Mouse (Mus musculus): ENCODE results near the gene Sugct. TPM values are rescaled to one million over a fixed set of nuclear protein-coding genes. Genes with fewer than 3 reads are reported as not detected.

The Sugct gene
- polyA plus RNA-seq, 1 experiment from 2014 or later = 3.5 TPM

- no peaks in the 10 kb centered on the region for H3K27me3 ChIP-seq
- H3K9ac ChIP-seq = no peak overlapping the region
- no peak overlapping the region for H3K27ac ChIP-seq
- ATAC-seq (ENCODE audit: low FRiP score) = no peak
- H3K4me2 ChIP-seq = no peak overlapping the region
- H3K4me3 ChIP-seq = no peak overlapping the region
- H3K36me3 ChIP-seq = no peaks in the 10 kb centered on the region
- H3K4me1 ChIP-seq (replicated peaks) = 0 out of 2 replicates have a peak, but pooled peaks cover 2% of the 10 kb centered on the region
- H3K9me3 ChIP-seq = no peaks in the 10 kb centered on the region
- 56% methylated on average over 8 of the region's 8 CpGs for WGBS
Measured at GRCm38 (mm10) chr13:17185253-17185652, 510.1 kb downstream of the Sugct start.

GRCm38 (mm10) chr13:17165917-17166316, 529.4 kb downstream of the Sugct start:
- no peaks in the 10 kb centered on the region for H3K9me3 ChIP-seq
- H3K27me3 ChIP-seq = no peaks in the 10 kb centered on the region
- no peaks in the 10 kb centered on the region for H3K36me3 ChIP-seq
- 85% methylated on average over 3 of the region's 3 CpGs for WGBS
- no peak overlapping the region for H3K4me2 ChIP-seq
- H3K27ac ChIP-seq = no peak overlapping the region
- no peak overlapping the region for H3K4me3 ChIP-seq
- H3K9ac ChIP-seq = no peak overlapping the region
- no peak for ATAC-seq (ENCODE audit: low FRiP score)
- H3K4me1 ChIP-seq (replicated peaks) = no peaks in the 10 kb centered on the region

GRCm38 (mm10) chr13:17164721-17165120, 530.6 kb downstream of the Sugct start:
- no peaks in the 10 kb centered on the region for H3K4me1 ChIP-seq (replicated peaks)

GRCm38 (mm10) chr13:17146441-17146992, 548.8 kb downstream of the Sugct start:
- no peaks in the 10 kb centered on the region for H3K27me3 ChIP-seq
- ATAC-seq (ENCODE audit: low FRiP score) = no peak
- H3K36me3 ChIP-seq = no peaks in the 10 kb centered on the region
- H3K9me3 ChIP-seq = no peaks in the 10 kb centered on the region
- no peak overlapping the region for H3K4me2 ChIP-seq
- H3K4me3 ChIP-seq = no peak overlapping the region
- H3K27ac ChIP-seq = no peak overlapping the region
- H3K4me1 ChIP-seq (replicated peaks) = no peaks in the 10 kb centered on the region
- no peak overlapping the region for H3K9ac ChIP-seq

More at GRCm38 (mm10) chr13:17164721-17165120, 530.6 kb downstream of the Sugct start:
- Histone ChIP-seq H3K9me3 (no peaks in the 10 kb centered on the region), H3K27me3 (no peaks in the 10 kb centered on the region), H3K4me2 (no peak overlapping the region), H3K36me3 (no peaks in the 10 kb centered on the region), H3K4me3 (no peak overlapping the region), H3K9ac (no peak overlapping the region), H3K27ac (no peak overlapping the region)
- WGBS = 87% methylated on average over 3 of the region's 3 CpGs
- no peak for ATAC-seq (ENCODE audit: low FRiP score)

GRCm38 (mm10) chr13:17116073-17116472, 579.3 kb downstream of the Sugct start:
- H3K36me3 ChIP-seq = no peaks in the 10 kb centered on the region
- no peak for ATAC-seq (ENCODE audit: low FRiP score)
- no peak overlapping the region for H3K4me3 ChIP-seq
- H3K27me3 ChIP-seq = no peaks in the 10 kb centered on the region
- H3K4me1 ChIP-seq (replicated peaks) = no peaks in the 10 kb centered on the region
- H3K4me2 ChIP-seq = no peak overlapping the region
- no peaks in the 10 kb centered on the region for H3K9me3 ChIP-seq
- no peak overlapping the region for H3K27ac ChIP-seq
- 71% methylated on average over 3 of the region's 3 CpGs for WGBS
- no peak overlapping the region for H3K9ac ChIP-seq

- no peaks in the 10 kb centered on the region for H3K27me3 ChIP-seq
- H3K4me1 ChIP-seq (replicated peaks) = no peaks in the 10 kb centered on the region
- WGBS = 98% methylated on average over 1 of the region's 1 CpGs
- H3K4me3 ChIP-seq = no peak overlapping the region
- H3K36me3 ChIP-seq = no peaks in the 10 kb centered on the region
- ATAC-seq (ENCODE audit: low FRiP score) = no peak
- no peak overlapping the region for H3K9ac ChIP-seq
- H3K27ac ChIP-seq = no peak overlapping the region
- H3K4me2 ChIP-seq = no peak overlapping the region
- H3K9me3 ChIP-seq = no peaks in the 10 kb centered on the region
Measured at GRCm38 (mm10) chr13:17102372-17102771, 593.0 kb downstream of the Sugct start.

- ATAC-seq (ENCODE audit: low FRiP score) = no peak
- WGBS = 75% methylated on average over 2 of the region's 2 CpGs
- H3K4me1 ChIP-seq (replicated peaks) = no peaks in the 10 kb centered on the region
Measured at GRCm38 (mm10) chr13:17086547-17086946, 608.8 kb downstream of the Sugct start.

GRCm38 (mm10) chr13:17086146-17086545, 609.2 kb downstream of the Sugct start:
- Histone ChIP-seq H3K9me3 (no peaks in the 10 kb centered on the region), H3K27ac (no peak overlapping the region)

More at GRCm38 (mm10) chr13:17086547-17086946, 608.8 kb downstream of the Sugct start:
- Histone ChIP-seq H3K9me3 (no peaks in the 10 kb centered on the region), H3K4me3 (no peak overlapping the region), H3K36me3 (no peaks in the 10 kb centered on the region), H3K4me2 (no peak overlapping the region), H3K27ac (no peak overlapping the region), H3K9ac (no peak overlapping the region), H3K27me3 (no peaks in the 10 kb centered on the region)

GRCm38 (mm10) chr13:17084946-17085852, 610.2 kb downstream of the Sugct start:
- no peak overlapping the region for H3K4me3 ChIP-seq
- H3K4me2 ChIP-seq = no peak overlapping the region
- H3K4me1 ChIP-seq (replicated peaks) = no peaks in the 10 kb centered on the region
- H3K27me3 ChIP-seq = no peaks in the 10 kb centered on the region
- 72% methylated on average over 6 of the region's 6 CpGs for WGBS
- H3K9ac ChIP-seq = no peak overlapping the region
- no peaks in the 10 kb centered on the region for H3K9me3 ChIP-seq
- H3K27ac ChIP-seq = no peak overlapping the region
- no peaks in the 10 kb centered on the region for H3K36me3 ChIP-seq
- no peak for ATAC-seq (ENCODE audit: low FRiP score)

More at GRCm38 (mm10) chr13:17086146-17086545, 609.2 kb downstream of the Sugct start:
- Histone ChIP-seq H3K36me3 (no peaks in the 10 kb centered on the region), H3K4me3 (no peak overlapping the region), H3K4me2 (no peak overlapping the region), H3K27me3 (no peaks in the 10 kb centered on the region), H3K9ac (no peak overlapping the region), H3K4me1 (replicated peaks) (no peaks in the 10 kb centered on the region)
- ATAC-seq (ENCODE audit: low FRiP score) = no peak

- ATAC-seq (ENCODE audit: low FRiP score) = no peak
- Histone ChIP-seq H3K27me3 (no peaks in the 10 kb centered on the region), H3K4me3 (no peak overlapping the region), H3K4me1 (replicated peaks) (no peaks in the 10 kb centered on the region), H3K27ac (no peak overlapping the region), H3K4me2 (no peak overlapping the region), H3K36me3 (no peaks in the 10 kb centered on the region), H3K9me3 (no peaks in the 10 kb centered on the region), H3K9ac (no peak overlapping the region)
- 86% methylated on average over 2 of the region's 2 CpGs for WGBS
Measured at GRCm38 (mm10) chr13:17081618-17082017, 613.7 kb downstream of the Sugct start.

GRCm38 (mm10) chr13:17065552-17065951, 629.8 kb downstream of the Sugct start:
- Histone ChIP-seq H3K4me1 (replicated peaks) (no peaks in the 10 kb centered on the region), H3K27me3 (no peaks in the 10 kb centered on the region), H3K27ac (no peak overlapping the region), H3K4me3 (no peak overlapping the region), H3K36me3 (no peaks in the 10 kb centered on the region), H3K4me2 (no peak overlapping the region), H3K9me3 (no peaks in the 10 kb centered on the region), H3K9ac (no peak overlapping the region)
- WGBS = 79% methylated on average over 3 of the region's 3 CpGs
- ATAC-seq (ENCODE audit: low FRiP score) = no peak

GRCm38 (mm10) chr13:17056650-17057049, 638.7 kb downstream of the Sugct start:
- Histone ChIP-seq H3K9me3 (no peaks in the 10 kb centered on the region), H3K4me2 (no peak overlapping the region), H3K4me1 (replicated peaks) (no peaks in the 10 kb centered on the region), H3K9ac (no peak overlapping the region), H3K27ac (no peak overlapping the region), H3K4me3 (no peak overlapping the region), H3K27me3 (no peaks in the 10 kb centered on the region), H3K36me3 (no peaks in the 10 kb centered on the region)
- ATAC-seq (ENCODE audit: low FRiP score) = no peak
- WGBS = 95% methylated on average over 2 of the region's 2 CpGs
